Mouse (Mus musculus): Measurements from ENCODE around the gene 9530077C05Rik.
A peak's percentile ranks its signal among the peaks of the same experiment; 100 is the strongest.
"Not testable (repeated sequence)": the region's sequence is repeated elsewhere in the genome, so short reads cannot be mapped to it uniquely, and the experiment has no call there.

The 9530077C05Rik gene

DNA sequence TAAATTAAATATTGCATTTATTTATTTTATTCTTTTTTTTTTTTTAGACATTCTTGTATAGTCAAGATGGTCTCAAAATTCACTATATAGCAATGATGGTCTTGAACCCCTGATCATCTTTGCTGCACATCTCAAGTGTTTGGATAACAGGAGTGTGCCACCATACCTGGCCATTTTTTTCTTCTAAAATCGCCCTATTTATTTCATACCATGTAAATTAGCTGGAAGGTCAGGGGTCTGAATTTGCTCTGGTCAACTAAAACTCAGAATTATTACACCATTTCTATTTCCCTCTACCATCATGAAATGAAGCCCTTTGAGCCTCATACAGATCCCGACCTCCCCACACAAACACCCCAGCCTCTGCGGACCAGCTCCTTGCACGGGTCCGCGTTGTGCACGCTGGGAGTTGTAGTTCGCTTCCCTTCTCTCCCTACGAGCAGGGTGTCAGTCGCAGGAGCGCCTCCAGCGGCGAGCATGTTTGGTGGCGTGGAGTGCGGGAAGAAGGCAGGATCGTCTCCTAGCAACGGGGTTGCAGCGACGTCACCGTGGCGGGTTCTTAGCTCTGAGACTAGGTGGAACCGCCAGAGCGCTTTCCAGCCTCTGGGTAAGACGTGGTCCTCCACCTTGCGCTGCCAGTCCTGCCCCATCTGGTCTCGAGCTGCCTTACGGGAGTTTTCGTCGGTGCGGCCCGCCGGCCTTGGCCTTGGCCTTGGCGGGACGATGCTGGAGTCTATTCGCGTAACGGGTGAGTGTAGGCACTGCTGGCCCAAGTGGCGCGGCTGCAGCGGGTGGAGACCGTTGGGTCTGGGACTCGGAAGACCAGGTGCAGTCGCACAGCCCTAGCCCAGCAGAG lies at the start of gene 9530077C05Rik:
Gene 9530077C05Rik (plus strand): TSS at position 512 of the 856 bp plus-strand sequence.
- DNase-seq (ENCODE audit: low spot score in 2 of 2), result peak; percentile 84 to 92

GRCm38 (mm10) chr9:22366221-22366620 lies 45.1 kb upstream of the 9530077C05Rik start:
- DNase-seq (ENCODE audit: low spot score in 2 of 2), result no peak

DNA sequence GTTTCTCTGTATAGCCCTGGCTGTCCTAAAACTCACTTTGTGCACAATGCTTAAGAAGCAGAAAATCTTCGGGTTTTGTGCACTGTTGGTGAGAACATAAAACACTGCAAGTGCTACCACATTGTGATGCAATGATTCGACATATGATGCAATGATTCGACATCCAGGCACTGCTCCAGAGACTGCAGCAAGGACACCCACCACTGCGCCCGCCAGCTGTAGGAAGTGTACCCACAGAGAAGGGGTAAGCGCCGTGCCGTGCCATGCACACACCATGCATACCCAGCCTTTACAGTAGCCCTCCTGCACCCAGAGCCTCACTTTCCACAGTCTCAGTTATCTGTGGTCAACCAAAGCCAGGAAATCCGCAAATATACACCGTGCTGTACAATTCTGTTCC lies 44.7 kb upstream of the 9530077C05Rik start:
- no peak for DNase-seq (ENCODE audit: low spot score in 2 of 2)

- no peak for DNase-seq (ENCODE audit: low spot score in 2 of 2)
Measured at GRCm38 (mm10) chr9:22368030-22368429, 43.3 kb upstream of the 9530077C05Rik start.

GRCm38 (mm10) chr9:22372760-22373159 lies 38.6 kb upstream of the 9530077C05Rik start:
- peak in 1 of 2 experiments; percentile 18 for DNase-seq (ENCODE audit: low spot score in 2 of 2)

GRCm38 (mm10) chr9:22376086-22376485 lies 35.2 kb upstream of the 9530077C05Rik start:
- no peak for DNase-seq (ENCODE audit: low spot score in 2 of 2)

- DNase-seq (ENCODE audit: low spot score in 2 of 2), result no peak
Measured at GRCm38 (mm10) chr9:22385890-22386289, 25.4 kb upstream of the 9530077C05Rik start.

DNA sequence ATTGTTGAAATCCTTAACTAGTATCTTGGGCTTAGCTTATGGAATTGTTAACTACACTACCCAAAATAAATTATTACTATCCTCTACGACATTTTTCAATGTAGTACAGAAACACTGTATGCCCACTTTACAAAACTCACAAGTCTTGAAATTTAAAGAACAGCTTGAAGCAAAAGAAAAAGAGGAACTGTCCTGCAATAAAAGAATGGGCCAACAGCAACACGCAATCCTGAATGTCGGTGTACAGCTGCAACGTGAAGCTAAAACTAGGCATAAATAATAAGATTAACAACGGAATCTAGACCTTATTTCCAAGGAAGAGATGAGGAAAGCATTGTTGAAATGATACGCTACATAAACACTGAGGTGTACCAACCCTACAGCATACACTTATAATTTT lies 23.4 kb upstream of the 9530077C05Rik start:
- DNase-seq (ENCODE audit: low spot score in 2 of 2), result no peak

GRCm38 (mm10) chr9:22388401-22388980 lies 22.8 kb upstream of the 9530077C05Rik start:
- DNase-seq (ENCODE audit: low spot score in 2 of 2), result no peak

- DNase-seq (ENCODE audit: low spot score in 2 of 2), result peak; percentile 87 to 91
Measured at GRCm38 (mm10) chr9:22389021-22389476, 22.3 kb upstream of the 9530077C05Rik start, which contains the start of gene Anln. Gene Anln, minus strand, starts transcription at chr9:22389188.

GRCm38 (mm10) chr9:22389736-22390245 lies 21.5 kb upstream of the 9530077C05Rik start:
- DNase-seq (ENCODE audit: low spot score in 2 of 2), result no peak

- DNase-seq (ENCODE audit: low spot score in 2 of 2), result no peak
Measured at GRCm38 (mm10) chr9:22390390-22390789, 20.9 kb upstream of the 9530077C05Rik start.

GRCm38 (mm10) chr9:22394725-22395124 lies 16.6 kb upstream of the 9530077C05Rik start:
- no peak for DNase-seq (ENCODE audit: low spot score in 2 of 2)

DNA sequence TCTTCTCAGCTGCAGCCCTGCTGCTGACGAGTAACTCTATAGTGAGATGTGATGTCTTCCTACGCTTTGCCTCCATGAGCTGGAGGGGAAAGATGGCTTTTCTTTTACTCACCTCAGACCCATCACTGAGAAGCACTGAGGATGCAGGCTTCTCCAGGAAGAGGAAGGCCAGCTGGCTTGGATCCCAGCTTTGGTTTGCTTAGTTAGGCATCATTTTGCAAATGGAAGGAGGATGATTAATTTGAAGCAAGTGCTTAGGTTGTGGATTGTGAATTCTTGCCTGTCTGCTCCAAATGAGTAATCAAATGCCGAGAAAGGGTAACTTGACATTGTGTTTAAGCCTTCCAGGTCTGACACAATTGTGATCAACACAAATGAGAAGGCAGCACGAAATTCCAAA lies 12.3 kb upstream of the 9530077C05Rik start:
- no peak for DNase-seq (ENCODE audit: low spot score in 2 of 2)

DNA sequence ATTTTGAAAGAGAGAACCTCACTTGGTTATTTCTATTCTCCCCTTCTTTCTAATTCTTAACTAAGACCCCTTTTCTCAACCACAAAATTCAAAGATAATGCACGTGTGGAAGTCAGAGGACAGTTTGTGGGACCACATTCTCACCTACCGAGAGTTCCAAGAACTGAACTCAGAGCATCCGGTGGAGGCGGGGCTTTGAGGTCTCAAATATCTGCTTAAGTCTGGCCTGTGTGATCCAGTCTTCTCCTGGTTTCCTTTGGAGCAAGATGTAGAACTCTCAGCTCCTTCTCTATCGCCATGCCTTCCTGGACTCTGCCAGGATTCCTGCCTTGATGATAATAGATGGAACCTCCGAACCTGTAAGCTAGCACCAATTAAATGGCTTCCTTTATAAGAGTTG lies 9.3 kb upstream of the 9530077C05Rik start:
- DNase-seq (ENCODE audit: low spot score in 2 of 2), result no peak

DNA sequence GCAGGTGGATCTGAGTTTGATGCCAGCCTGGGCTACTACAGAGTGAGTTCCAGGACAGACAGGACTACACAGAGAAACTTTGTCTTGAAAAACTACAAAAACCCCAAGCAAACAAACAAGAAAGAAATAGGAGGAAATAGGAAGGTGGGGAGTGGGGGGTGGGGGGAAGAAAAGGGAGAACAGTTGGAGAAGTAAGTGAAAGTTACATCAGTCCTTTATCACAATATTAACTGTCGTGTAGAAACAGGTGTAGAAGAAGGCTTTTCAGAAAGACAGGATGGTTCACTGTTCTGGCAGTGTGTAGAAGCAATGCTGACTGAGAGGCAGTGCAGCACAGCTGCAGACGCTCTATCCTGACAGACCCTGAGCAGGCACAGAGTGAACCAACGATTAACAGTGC lies 8.3 kb upstream of the 9530077C05Rik start:
- DNase-seq (ENCODE audit: low spot score in 2 of 2), result no peak

DNA sequence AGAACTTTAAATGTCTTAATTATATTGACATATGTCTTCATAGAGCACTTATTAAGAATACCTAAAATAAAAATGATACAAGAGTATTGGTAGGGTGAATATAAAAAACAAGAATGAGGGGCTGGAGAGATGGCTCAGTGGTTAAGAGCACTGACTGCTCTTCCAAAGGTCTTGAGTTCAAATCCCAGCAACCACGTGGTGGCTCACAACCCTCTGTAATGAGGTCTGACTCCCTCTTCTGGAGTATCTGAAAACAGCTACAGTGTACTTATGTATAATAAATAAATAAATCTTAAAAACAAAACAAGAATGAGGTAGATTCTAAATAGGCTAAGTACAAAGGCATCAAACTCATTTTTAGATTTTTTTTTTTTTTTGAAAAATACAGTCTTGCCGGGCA lies 7.8 kb upstream of the 9530077C05Rik start:
- not testable (repeated sequence) for DNase-seq (ENCODE audit: low spot score in 2 of 2)

DNA sequence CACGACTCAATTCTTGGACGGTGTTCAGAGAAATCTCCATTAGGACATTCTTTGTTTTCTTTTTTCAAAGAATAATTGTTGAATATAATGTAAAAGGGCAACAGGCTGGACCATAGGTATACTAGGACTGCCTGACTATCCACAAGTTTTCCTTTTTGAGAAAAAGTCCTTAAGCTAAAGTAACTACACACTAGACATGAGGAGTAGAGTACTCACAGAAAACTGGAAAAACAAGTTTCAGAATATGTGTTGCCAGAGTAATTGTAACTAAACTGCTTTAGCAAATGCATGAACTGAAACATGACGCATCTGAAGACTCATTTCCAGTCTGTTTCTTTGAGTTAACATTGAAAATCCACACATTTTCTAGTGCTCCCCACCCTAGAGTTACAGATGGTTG lies 5.9 kb upstream of the 9530077C05Rik start:
- no peak for DNase-seq (ENCODE audit: low spot score in 2 of 2)

- not testable (repeated sequence) for DNase-seq (ENCODE audit: low spot score in 2 of 2)
Measured at GRCm38 (mm10) chr9:22407633-22408032, 3.7 kb upstream of the 9530077C05Rik start.

DNA sequence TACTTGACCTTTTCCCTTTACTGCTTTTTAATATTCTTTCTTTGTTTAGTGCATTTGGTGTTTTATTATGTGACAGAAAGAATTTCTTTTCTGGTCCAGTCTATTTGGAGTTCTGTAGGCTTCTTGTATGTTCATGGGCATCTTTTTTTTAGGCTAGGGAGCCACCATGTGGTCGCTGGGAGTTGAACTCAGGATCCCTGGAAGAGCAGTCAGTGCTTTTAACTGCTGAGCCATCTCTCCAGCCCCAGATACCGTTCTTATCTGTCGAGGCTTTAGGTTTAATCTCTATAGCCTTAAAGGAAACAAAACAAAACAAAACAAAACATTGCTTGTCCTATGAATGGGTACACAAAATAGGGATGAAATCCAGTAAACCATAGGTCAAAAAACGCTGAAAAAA lies 3.0 kb upstream of the 9530077C05Rik start:
- DNase-seq (ENCODE audit: low spot score in 2 of 2), result not testable (repeated sequence)

DNA sequence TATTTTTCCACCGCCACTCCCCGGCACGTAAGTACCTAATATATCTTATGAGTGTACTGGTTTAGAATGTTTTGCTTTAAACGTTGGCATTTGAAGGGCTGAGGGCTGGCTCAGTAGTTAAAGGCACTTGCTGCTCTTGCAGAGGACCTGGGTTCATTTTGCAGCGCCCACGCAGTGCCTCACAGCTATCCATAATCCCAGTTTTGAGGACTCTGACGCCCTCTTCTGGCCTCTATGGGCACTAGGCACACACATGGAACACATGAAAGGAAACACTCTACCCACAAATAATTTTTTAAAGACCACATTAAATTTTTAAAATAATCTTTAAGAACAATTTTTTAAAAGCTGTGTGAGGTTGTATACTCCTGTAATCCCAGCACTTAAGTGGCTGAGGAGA lies 1.8 kb upstream of the 9530077C05Rik start:
- DNase-seq (ENCODE audit: low spot score in 2 of 2), result no peak

GRCm38 (mm10) chr9:22416187-22416586 lies 4.9 kb downstream of the 9530077C05Rik start:
- DNase-seq (ENCODE audit: low spot score in 2 of 2), result no peak

DNA sequence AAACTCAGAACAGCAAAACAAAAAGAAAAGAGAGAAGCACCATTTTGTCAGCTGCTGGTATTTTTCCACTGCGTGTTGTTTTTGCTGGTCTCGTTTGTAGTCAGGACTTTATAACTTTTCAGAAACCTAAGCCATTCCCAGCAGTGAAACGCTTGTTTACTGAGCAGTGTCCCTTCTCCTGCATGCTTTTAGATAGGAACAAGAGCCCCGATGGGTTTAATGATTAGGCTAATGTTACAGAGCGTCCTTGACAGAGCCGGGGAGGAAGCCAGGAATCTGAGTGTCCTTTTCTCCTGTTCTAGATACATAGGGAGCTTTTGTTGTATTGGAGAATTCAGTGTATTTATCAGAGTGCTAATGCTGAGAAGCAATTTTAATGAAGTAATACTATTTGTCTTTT lies 6.2 kb downstream of the 9530077C05Rik start:
- DNase-seq (ENCODE audit: low spot score in 2 of 2), result no peak

All from natural killer cell, adult 2 months (primary cell).